ENCODE assay signal across 8 mouse cellular contexts in genomic region chr12:73113196-73113595, GRCm38 (mm10). TPM values are rescaled to one million over a fixed set of nuclear protein-coding genes. Genes with fewer than 3 reads are reported as not detected.
DNase-seq lines count a peak whose midpoint lies in the region; ATAC-seq lines count a peak whose summit lies in the region.

Six4 (minus strand) TSS chr12:73113456.

- H3K9me3 ChIP-seq in hindbrain, embryonic 14.5 days (ENCODE audit: control insufficient read depth, low read length), result no peaks in the 10 kb centered on the region

- peak within 1 kb of the TSS; percentile 100 for H3K4me2 ChIP-seq in hindbrain, embryonic 14.5 days (replicated peaks)

- no peaks in the 10 kb centered on the region for H3K36me3 ChIP-seq in hindbrain, embryonic 14.5 days (replicated peaks; ENCODE audit: control insufficient read depth, insufficient read depth)

- peaks cover 32% of the 10 kb centered on the region for H3K27me3 ChIP-seq in hindbrain, embryonic 14.5 days (ENCODE audit: control insufficient read depth, insufficient read depth, low read length)

- peak; percentile 88 for ATAC-seq in hindbrain, embryonic 14.5 days (ENCODE audit: low FRiP score)
- no peak for ATAC-seq in activated CD4-positive, CD25-positive, alpha-beta regulatory T cell, adult 4 months

- H3K4me3 ChIP-seq in hindbrain, embryonic 14.5 days (replicated peaks; ENCODE audit: low read length), result peak within 1 kb of the TSS; percentile 56

- peak within 1 kb of the TSS; percentile 20; the same call in 1 of the 2 replicates for H3K27ac ChIP-seq in hindbrain, embryonic 14.5 days

- under 1% methylated on average over 20 of the region's 20 CpGs for WGBS in hindbrain, embryonic 14.5 days

- peaks cover 11% of the 10 kb centered on the region for H3K4me1 ChIP-seq in hindbrain, embryonic 14.5 days (replicated peaks; ENCODE audit: control insufficient read depth, insufficient read depth, low read length)

- H3K9ac ChIP-seq in hindbrain, embryonic 14.5 days, result peak within 1 kb of the TSS; percentile 69

- peak; percentile 76 to 89 for DNase-seq in adrenal gland, adult (ENCODE audit: inconsistent age in 2 of 2, low spot score in 1 of 2)
- peak; percentile 74 to 78 for DNase-seq in cerebellum, postnatal 14 days
- peak; percentile 87 for DNase-seq in gastrocnemius, adult 18-20 months (ENCODE audit: low spot score)
- peak; percentile 74 for DNase-seq in hindbrain, embryonic 14.5 days (ENCODE audit: low spot score)
- peak; percentile 27 to 54 for DNase-seq in left cerebral cortex, adult 8-10 months (ENCODE audit: low spot score in 2 of 2)
- DNase-seq in lung, postnatal 4 days, result peak; percentile 69 to 79
- peak; percentile 48 to 52 for DNase-seq in right cerebral cortex, postnatal 10 days (ENCODE audit: low spot score in 2 of 2)

RNA-seq across cellular contexts. Expression of gene Six4, which starts in this region (rescaled TPM):
- total RNA-seq in gastrocnemius, adult 18-20 months (2021), result 10 to 100 TPM; 13.9 to 16.3 TPM
- 0.46 and 0.50 TPM in 2 replicates for polyA plus RNA-seq in hindbrain, embryonic 14.5 days (2014; fragmentation: Nextera tagmentation; extraction: Ambion mirVana)
- total RNA-seq in left cerebral cortex, adult 8-10 months (2022), result 1 to 10 TPM; 2.1 to 2.4 (median 2.2) TPM
- under 1 TPM in 1 of 2 experiments, not detected in 1; 0.34 TPM for polyA plus RNA-seq in activated CD4-positive, CD25-positive, alpha-beta regulatory T cell, adult 4 months (2017; shearing (Covaris generic))

Comparison
In these comparisons a context has a peak if more than half of its experiments do, and no peak if none do; other contexts are left out.
1. RNA of gene Six4 (total RNA-seq): 13.9 to 16.3 TPM in gastrocnemius, adult 18-20 months; 2.1 to 2.4 TPM in left cerebral cortex, adult 8-10 months; every median in the first group is over 4 times any median in the second.
2. Peak in DNase-seq, ATAC-seq, H3K4me3 ChIP-seq, H3K27ac ChIP-seq, H3K9ac ChIP-seq and H3K4me2 ChIP-seq in hindbrain, embryonic 14.5 days; RNA of the gene not detected or under 1 TPM.
3. Peak in every context shown above with its lines, with median percentiles within 50 percentile points of each other: DNase-seq.